Mouse (Mus musculus) limb, embryonic 11.5 days (tissue): ENCODE results near the gene Dll4. TPM values are rescaled to one million over a fixed set of nuclear protein-coding genes. Genes with fewer than 3 reads are reported as not detected.

ENCODE experiments used
- ATAC-seq: fragments of 200-750 bp; cut with Nextera tagmentation; 2 replicates; pipeline ENCODE4 v1.8.0; 2017; ENCODE audit warnings: low read depth; ENCODE audit not compliant: insufficient number of reproducible peaks, low FRiP score, low TSS enrichment
- DNase-seq: peaks from one replicate; pipeline ENCODE4 v3.0.0-alpha.2; 2015; ENCODE audit warnings: low spot score
- H3K27ac ChIP-seq: fragments of 300-500 bp; sonication (generic); replicated peaks from 2 replicates; pipeline ENCODE4 v1.5.1; 2014; ENCODE audit warnings: low read depth, mild to moderate bottlenecking, low read length
- H3K27me3 ChIP-seq: fragments of 300-500 bp; sonication (generic); 2 replicates; pipeline ENCODE4 v1.6.1; 2014; ENCODE audit warnings: mild to moderate bottlenecking, low read length, mixed read lengths; ENCODE audit not compliant: control insufficient read depth, insufficient read depth
- H3K36me3 ChIP-seq: fragments of 300-500 bp; sonication (generic); 2 replicates; pipeline ENCODE4 v1.6.1; 2014; ENCODE audit warnings: mild to moderate bottlenecking, low read length, moderate library complexity, mixed read lengths; ENCODE audit not compliant: control insufficient read depth, insufficient read depth
- H3K4me1 ChIP-seq: fragments of 300-500 bp; sonication (generic); 2 replicates; pipeline ENCODE4 v1.6.1; 2014; ENCODE audit warnings: low read length, mixed read lengths; ENCODE audit not compliant: control insufficient read depth, insufficient read depth
- H3K4me2 ChIP-seq: fragments of 300-500 bp; sonication (generic); 2 replicates; pipeline ENCODE4 v1.6.1; 2014; ENCODE audit warnings: low read depth, mild to moderate bottlenecking, moderate library complexity; ENCODE audit not compliant: severe bottlenecking
- H3K4me3 ChIP-seq: fragments of 300-500 bp; sonication (generic); 2 replicates; pipeline ENCODE4 v1.5.1; 2014; ENCODE audit warnings: low read depth, low read length
- H3K9ac ChIP-seq: fragments of 300-500 bp; sonication (generic); 2 replicates; pipeline ENCODE4 v1.6.1; 2014; ENCODE audit warnings: mild to moderate bottlenecking, low read length
- H3K9me3 ChIP-seq: fragments of 300-500 bp; sonication (generic); 2 replicates; pipeline ENCODE4 v1.6.1; 2016; ENCODE audit warnings: low read length; ENCODE audit not compliant: control insufficient read depth
- WGBS: fragments of 180-500 bp; shearing (Covaris S2); extraction: QIAGEN DNeasy Blood & Tissue Kit; methylation state at CpG from one replicate; pipeline ENCODE4 v1.1.7; 2014; 5-methylcytosine and 5-hydroxymethylcytosine counted together
- polyA plus RNA-seq: library from polyadenylated mRNA; unstranded; fragments of >200 nt; fragmentation: Nextera tagmentation; extraction: Ambion mirVana; gene quantifications from 2 replicates; pipeline ENCODE4 v1.2.1, GENCODE M21; 2014

Gene Dll4
- polyA plus RNA-seq, 1 experiment from 2014 or later: 3.4 TPM

- no peak overlapping the region for H3K27ac ChIP-seq
- no peak overlapping the region for H3K9ac ChIP-seq
- H3K4me3 ChIP-seq: no peak overlapping the region
- H3K9me3 ChIP-seq: no peaks in the 10 kb centered on the region; the same call in 1 of the 2 replicates
- H3K4me2 ChIP-seq: no peak overlapping the region
- H3K27me3 ChIP-seq: peaks cover 12% of the 10 kb centered on the region
- no peak for DNase-seq
- no peak for ATAC-seq
- H3K4me1 ChIP-seq: peaks cover 4% of the 10 kb centered on the region
- WGBS: 81% methylated on average over 8 of the region's 8 CpGs
- H3K36me3 ChIP-seq: no peaks in the 10 kb centered on the region
Measured at GRCm38 (mm10) chr2:119353707-119354106, 28.1 kb downstream of the Dll4 start.

GRCm38 (mm10) chr2:119355089-119355488, 29.5 kb downstream of the Dll4 start:
- Histone ChIP-seq H3K9me3 (no peaks in the 10 kb centered on the region; the same call in 1 of the 2 replicates), H3K27ac (no peak overlapping the region), H3K9ac (no peak overlapping the region), H3K4me3 (no peak overlapping the region), H3K4me2 (no peak overlapping the region), H3K27me3 (peaks cover 11% of the 10 kb centered on the region), H3K4me1 (peaks cover 4% of the 10 kb centered on the region), H3K36me3 (no peaks in the 10 kb centered on the region)
- 73% methylated on average over 3 of the region's 3 CpGs for WGBS
- ATAC-seq: no peak
- no peak for DNase-seq

- ATAC-seq: no peak
- 30% methylated on average over 7 of the region's 7 CpGs for WGBS
Measured at GRCm38 (mm10) chr2:119355651-119356050, 30.1 kb downstream of the Dll4 start.

DNA sequence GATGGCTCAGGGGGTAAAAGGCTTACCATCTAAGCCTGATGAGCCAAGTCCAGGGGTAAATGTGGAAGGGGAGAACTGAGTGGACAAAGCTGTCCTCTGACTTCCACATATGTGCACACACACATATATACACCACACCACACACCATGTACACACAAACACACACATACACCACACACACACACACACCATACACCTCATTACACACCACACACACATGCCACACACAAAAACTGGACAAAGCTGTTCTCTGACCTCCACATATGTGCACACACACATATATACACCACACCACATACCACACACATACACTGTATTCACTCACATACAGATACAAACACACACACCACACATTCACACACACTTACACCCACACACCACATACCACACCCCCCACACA, 30.7 kb downstream of the Dll4 start:
- Histone ChIP-seq H3K4me3 (no peak overlapping the region), H3K4me1 (no peaks in the 10 kb centered on the region), H3K27ac (no peak overlapping the region), H3K4me2 (no peak overlapping the region), H3K9ac (no peak overlapping the region), H3K36me3 (no peaks in the 10 kb centered on the region), H3K27me3 (peaks cover 4% of the 10 kb centered on the region), H3K9me3 (no peaks in the 10 kb centered on the region; the same call in 1 of the 2 replicates)
- ATAC-seq (no peak), DNase-seq (no peak)

More at GRCm38 (mm10) chr2:119355651-119356050, 30.1 kb downstream of the Dll4 start:
- no peak for DNase-seq
- Histone ChIP-seq H3K27ac (no peak overlapping the region), H3K36me3 (no peaks in the 10 kb centered on the region), H3K4me3 (no peak overlapping the region), H3K4me1 (peaks cover 2% of the 10 kb centered on the region), H3K27me3 (peaks cover 5% of the 10 kb centered on the region), H3K9ac (no peak overlapping the region), H3K9me3 (no peaks in the 10 kb centered on the region; the same call in 1 of the 2 replicates), H3K4me2 (no peak overlapping the region)

DNA sequence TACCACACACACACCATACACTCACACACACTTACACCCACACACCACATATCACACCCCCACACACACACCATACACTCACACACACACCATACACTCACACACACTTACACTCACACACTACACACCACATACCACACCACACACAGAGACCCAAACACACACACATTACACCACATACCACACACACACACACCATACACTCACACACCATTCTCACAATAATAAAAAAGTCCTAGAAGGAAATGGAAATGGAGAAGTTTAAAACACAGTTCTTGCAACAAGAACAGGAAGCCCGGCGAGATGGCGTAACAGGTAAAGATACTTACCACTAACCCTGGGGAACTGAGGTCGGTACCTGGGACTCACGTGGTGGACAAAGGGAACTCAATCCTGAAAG, 31.2 kb downstream of the Dll4 start:
- ATAC-seq (no peak), DNase-seq (no peak)
- Histone ChIP-seq H3K4me2 (no peak overlapping the region), H3K4me3 (no peak overlapping the region), H3K9ac (no peak overlapping the region), H3K4me1 (no peaks in the 10 kb centered on the region), H3K27ac (no peak overlapping the region), H3K9me3 (no peaks in the 10 kb centered on the region; the same call in 1 of the 2 replicates), H3K36me3 (no peaks in the 10 kb centered on the region), H3K27me3 (no peaks in the 10 kb centered on the region)
- WGBS: 94% methylated on average over 5 of the region's 5 CpGs

- H3K9ac ChIP-seq: no peak overlapping the region
- no peaks in the 10 kb centered on the region for H3K36me3 ChIP-seq
- 90% methylated on average over 6 of the region's 6 CpGs for WGBS
- DNase-seq (no peak), ATAC-seq (no peak)
- no peak overlapping the region for H3K4me3 ChIP-seq
- no peaks in the 10 kb centered on the region for H3K27me3 ChIP-seq
- no peak overlapping the region for H3K4me2 ChIP-seq
- H3K4me1 ChIP-seq: no peaks in the 10 kb centered on the region
- H3K9me3 ChIP-seq: no peaks in the 10 kb centered on the region; the same call in 1 of the 2 replicates
- no peak overlapping the region for H3K27ac ChIP-seq
Measured at GRCm38 (mm10) chr2:119358249-119358648, 32.7 kb downstream of the Dll4 start.

- H3K4me2 ChIP-seq: no peak overlapping the region
- WGBS: 79% methylated on average over 2 of the region's 2 CpGs
- no peak overlapping the region for H3K9ac ChIP-seq
- no peak for ATAC-seq
- no peak overlapping the region for H3K27ac ChIP-seq
- H3K36me3 ChIP-seq: no peaks in the 10 kb centered on the region
- no peak overlapping the region for H3K4me3 ChIP-seq
- H3K9me3 ChIP-seq: no peaks in the 10 kb centered on the region
- H3K4me1 ChIP-seq: no peaks in the 10 kb centered on the region
- no peaks in the 10 kb centered on the region for H3K27me3 ChIP-seq
- no peak for DNase-seq
Measured at GRCm38 (mm10) chr2:119359721-119360291, 34.2 kb downstream of the Dll4 start.

DNA sequence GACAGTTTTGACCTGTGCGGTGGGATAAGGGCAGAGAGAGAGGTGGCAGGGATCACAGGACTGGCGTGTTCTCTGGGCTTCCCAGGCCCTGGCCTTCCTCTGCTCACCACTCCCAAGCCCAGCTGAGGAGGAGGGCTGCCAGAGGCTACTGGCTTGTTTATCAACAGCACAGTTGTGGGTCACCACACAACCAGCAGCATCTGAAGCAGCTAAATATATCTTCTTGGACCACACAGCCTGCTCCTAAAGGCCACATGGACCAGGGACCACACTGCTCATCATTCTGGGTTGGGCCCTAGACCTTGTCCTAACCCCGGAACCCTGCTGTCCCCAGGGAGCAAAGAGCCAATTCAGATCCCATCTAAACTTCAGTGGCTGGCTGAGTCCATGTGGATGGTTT, 39.4 kb downstream of the Dll4 start:
- no peak overlapping the region for H3K4me3 ChIP-seq

GRCm38 (mm10) chr2:119367346-119367745, 41.8 kb downstream of the Dll4 start:
- H3K9ac ChIP-seq: no peak overlapping the region
- H3K27me3 ChIP-seq: no peaks in the 10 kb centered on the region
- no peaks in the 10 kb centered on the region for H3K4me1 ChIP-seq
- H3K4me2 ChIP-seq: no peak overlapping the region
- 75% methylated on average over 3 of the region's 3 CpGs for WGBS
- DNase-seq (no peak), ATAC-seq (no peak)
- H3K36me3 ChIP-seq: peaks cover 1% of the 10 kb centered on the region; the same call in 1 of the 2 replicates
- no peak overlapping the region for H3K4me3 ChIP-seq
- no peaks in the 10 kb centered on the region for H3K9me3 ChIP-seq
- H3K27ac ChIP-seq: no peak overlapping the region

More for the DNA sequence above, 39.4 kb downstream of the Dll4 start:
- Histone ChIP-seq H3K27me3 (no peaks in the 10 kb centered on the region), H3K9ac (no peak overlapping the region), H3K4me1 (no peaks in the 10 kb centered on the region), H3K36me3 (no peaks in the 10 kb centered on the region), H3K27ac (no peak overlapping the region), H3K9me3 (no peaks in the 10 kb centered on the region), H3K4me2 (no peak overlapping the region)
- 99% methylated on average over 3 of the region's 3 CpGs for WGBS
- no peak for DNase-seq
- ATAC-seq: no peak
